In genomic region chr5:99035961-99036360, GRCm38 (mm10) we compare ENCODE assay signal across 9 mouse cellular contexts. TPM values are rescaled to one million over a fixed set of nuclear protein-coding genes. Genes with fewer than 3 reads are reported as not detected.
DNase-seq lines count a peak whose midpoint lies in the region; ATAC-seq lines count a peak whose summit lies in the region.
"Had no signal": no experiment of that assay in that cellular context is flagged by ENCODE, and none has a peak within 500 bp of the region (broad histone marks: within the 10 kb centered on the region; RNA-seq: fewer than 3 reads in every experiment).

No protein-coding gene starts in this region.

- peak; percentile 27 for ATAC-seq in frontal cortex, adult (ENCODE audit: low TSS enrichment)
- no peak for ATAC-seq in neural tube, embryonic 11.5 days (ENCODE audit: insufficient read depth, low FRiP score, low TSS enrichment)
- no peak for ATAC-seq in limb, embryonic 12.5 days (ENCODE audit: insufficient number of reproducible peaks, insufficient read depth, low FRiP score, low TSS enrichment, low read depth)
- no peak for ATAC-seq in erythroid progenitor cell, adult 5-6 weeks (replicated peaks; ENCODE audit: low FRiP score, poor library complexity, severe bottlenecking)

- no peak overlapping the region for H3K9ac ChIP-seq in neural tube, embryonic 11.5 days (ENCODE audit: low read length)
- no peak overlapping the region for H3K9ac ChIP-seq in limb, embryonic 12.5 days (replicated peaks)

- no peaks in the 10 kb centered on the region for H3K9me3 ChIP-seq in neural tube, embryonic 11.5 days (ENCODE audit: control insufficient read depth, low read length)
- H3K9me3 ChIP-seq in limb, embryonic 12.5 days = peaks cover 3% of the 10 kb centered on the region; the same call in 1 of the 2 replicates

- no peak overlapping the region for H3K27ac ChIP-seq in neural tube, embryonic 11.5 days (ENCODE audit: low read depth, low read length)
- no peak overlapping the region for H3K27ac ChIP-seq in limb, embryonic 12.5 days

- H3K4me3 ChIP-seq in neural tube, embryonic 11.5 days (ENCODE audit: low read depth, low read length) = peak overlapping the region; percentile 70
- H3K4me3 ChIP-seq in limb, embryonic 12.5 days (replicated peaks) = peak overlapping the region; percentile 78
- H3K4me3 ChIP-seq: erythroblast, embryonic 14.5 days had no signal

- 44% methylated on average over 9 of the region's 9 CpGs for WGBS in neural tube, embryonic 11.5 days
- 57% methylated on average over 9 of the region's 9 CpGs for WGBS in limb, embryonic 12.5 days

- peak overlapping the region; percentile 95 for H3K4me2 ChIP-seq in neural tube, embryonic 11.5 days (ENCODE audit: low read depth)
- H3K4me2 ChIP-seq in limb, embryonic 12.5 days = peak overlapping the region; percentile 98

- no peaks in the 10 kb centered on the region for H3K36me3 ChIP-seq in neural tube, embryonic 11.5 days (ENCODE audit: control insufficient read depth, insufficient read depth, low read length)
- no peaks in the 10 kb centered on the region for H3K36me3 ChIP-seq in limb, embryonic 12.5 days

- no peak for DNase-seq in frontal cortex, postnatal 10 days (ENCODE audit: low spot score in 2 of 2)
- no peak for DNase-seq in neural tube, embryonic 11.5 days (ENCODE audit: low spot score)
- DNase-seq in neural tube, embryonic 10.5 days (ENCODE audit: extremely low spot score, low spot score) = no peak
- DNase-seq in telencephalon, adult 2 months (ENCODE audit: low read depth, low spot score) = peak; percentile 24
- DNase-seq in gastrocnemius, postnatal 4 days (ENCODE audit: low spot score in 2 of 2) = no peak

- peaks cover 4% of the 10 kb centered on the region; the same call in 1 of the 2 replicates for H3K27me3 ChIP-seq in neural tube, embryonic 11.5 days (ENCODE audit: control insufficient read depth, insufficient read depth, low read length)
- H3K27me3 ChIP-seq in limb, embryonic 12.5 days = peaks cover 61% of the 10 kb centered on the region

- H3K4me1 ChIP-seq in neural tube, embryonic 11.5 days (ENCODE audit: control insufficient read depth, insufficient read depth, low read length) = peaks cover 5% of the 10 kb centered on the region; the same call in 1 of the 2 replicates
- peaks cover 14% of the 10 kb centered on the region for H3K4me1 ChIP-seq in limb, embryonic 12.5 days (replicated peaks)

RNA-seq across cellular contexts. Expression of gene Prkg2, which starts 1.2 kb away (rescaled TPM):
- polyA plus RNA-seq in neural tube, embryonic 11.5 days (2014; fragmentation: Nextera tagmentation; extraction: Ambion mirVana) = 1.8 and 2.0 TPM in 2 replicates
- 2.9 and 3.7 TPM in 2 replicates for polyA plus RNA-seq in limb, embryonic 12.5 days (2016; fragmentation: Nextera tagmentation; extraction: Ambion mirVana)
- 1 to 10 TPM; 1.1 TPM for total RNA-seq in gastrocnemius, postnatal 4 days (2021)
- not detected in 2 replicates for total RNA-seq in erythroid progenitor cell, adult 5-6 weeks (2015; ENCODE audit: low replicate concordance)
- total RNA-seq in erythroid progenitor cell, adult 5-6 weeks (2017; ENCODE audit: low replicate concordance) = not detected in 2 replicates
- polyA plus RNA-seq: erythroblast, embryonic 14.5 days had no signal
